Mouse (Mus musculus) intestine, embryonic 16.5 days (tissue): ENCODE data around the gene Sgms2. TPM values are rescaled to one million over a fixed set of nuclear protein-coding genes. Genes with fewer than 3 reads are reported as not detected.
"Not testable (repeated sequence)": the region's sequence is repeated elsewhere in the genome, so short reads cannot be mapped to it uniquely, and the experiment has no call there.

Source experiments
- ATAC-seq: fragments of 200-750 bp; cut with Nextera tagmentation; 2 replicates; pipeline ENCODE4 v1.8.0; 2017; ENCODE audit warnings: moderate TSS enrichment, moderate library complexity
- H3K27ac ChIP-seq: fragments of 300-500 bp; sonication (generic); 2 replicates; pipeline ENCODE4 v1.5.1; 2014; ENCODE audit warnings: mild to moderate bottlenecking, low read length
- H3K27me3 ChIP-seq: fragments of 300-500 bp; sonication (generic); replicated peaks from 2 replicates; pipeline ENCODE4 v1.6.1; 2014; ENCODE audit warnings: low read length, control low read depth, mixed read lengths; ENCODE audit not compliant: control insufficient read depth, insufficient read depth
- H3K36me3 ChIP-seq: fragments of 300-500 bp; sonication (generic); 2 replicates; pipeline ENCODE4 v1.6.1; 2014; ENCODE audit warnings: low read length, control low read depth; ENCODE audit not compliant: control insufficient read depth, insufficient read depth
- H3K4me1 ChIP-seq: fragments of 300-500 bp; sonication (generic); 2 replicates; pipeline ENCODE4 v1.6.1; 2014; ENCODE audit warnings: low read length, control low read depth, mixed read lengths; ENCODE audit not compliant: control insufficient read depth, insufficient read depth
- H3K4me2 ChIP-seq: fragments of 300-500 bp; sonication (generic); 2 replicates; pipeline ENCODE4 v1.6.1; 2014; ENCODE audit warnings: low read depth, low read length, control low read depth
- H3K4me3 ChIP-seq: fragments of 300-500 bp; sonication (generic); 2 replicates; pipeline ENCODE4 v1.5.1; 2014; ENCODE audit warnings: mild to moderate bottlenecking, low read length
- H3K9ac ChIP-seq: fragments of 300-500 bp; sonication (generic); 2 replicates; pipeline ENCODE4 v1.6.1; 2014; ENCODE audit warnings: low read depth, low read length
- H3K9me3 ChIP-seq: fragments of 300-500 bp; sonication (generic); 2 replicates; pipeline ENCODE4 v1.6.1; 2016; ENCODE audit warnings: low read length, control low read depth; ENCODE audit not compliant: control insufficient read depth
- WGBS: fragments of 180-500 bp; shearing (Covaris S2); extraction: QIAGEN DNeasy Blood & Tissue Kit; methylation state at CpG from one replicate; pipeline ENCODE4 v1.1.7; 2014; 5-methylcytosine and 5-hydroxymethylcytosine counted together
- polyA plus RNA-seq: library from polyadenylated mRNA; unstranded; fragments of >200 nt; fragmentation: Nextera tagmentation; extraction: Ambion mirVana; gene quantifications from 2 replicates; pipeline ENCODE4 v1.2.1, GENCODE M21; 2015

The Sgms2 gene
- polyA plus RNA-seq, 1 experiment from 2014 or later = 18.4 TPM

DNA sequence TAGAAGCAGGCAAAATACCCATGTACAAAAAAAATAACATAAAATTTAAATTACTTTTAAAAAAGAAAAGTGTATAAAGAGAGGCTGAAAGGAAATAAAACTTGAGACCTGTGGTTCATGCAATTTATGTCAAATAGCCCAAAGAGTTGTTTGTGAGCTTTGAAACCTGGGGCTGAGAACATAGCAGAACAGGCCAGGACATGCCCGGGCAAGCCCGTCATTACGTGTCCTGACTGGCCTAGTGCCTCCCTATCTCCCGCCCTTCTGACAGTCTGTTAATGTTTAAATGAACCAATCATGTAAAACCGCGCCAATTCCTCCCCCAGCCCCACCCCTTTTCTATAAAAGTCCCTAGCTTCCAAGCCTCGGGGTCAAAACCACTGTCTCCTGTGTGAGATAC lies 153.5 kb downstream of the Sgms2 start:
- peaks cover 16% of the 10 kb centered on the region for H3K4me1 ChIP-seq
- not testable (repeated sequence) for H3K9me3 ChIP-seq, H3K27me3 ChIP-seq, H3K36me3 ChIP-seq, H3K27ac ChIP-seq, H3K4me2 ChIP-seq, H3K4me3 ChIP-seq, H3K9ac ChIP-seq, ATAC-seq
- WGBS = 89% methylated on average over 6 of the region's 7 CpGs

GRCm38 (mm10) chr3:131336629-131337028 lies 154.6 kb downstream of the Sgms2 start:
- H3K36me3 ChIP-seq = no peaks in the 10 kb centered on the region
- no peak overlapping the region for H3K4me2 ChIP-seq
- no peak for ATAC-seq
- no peaks in the 10 kb centered on the region for H3K27me3 ChIP-seq
- WGBS = 85% methylated on average over 8 of the region's 8 CpGs
- peaks cover 16% of the 10 kb centered on the region for H3K4me1 ChIP-seq
- H3K4me3 ChIP-seq = no peak overlapping the region
- H3K27ac ChIP-seq = no peak overlapping the region
- H3K9ac ChIP-seq = no peak overlapping the region
- no peaks in the 10 kb centered on the region; the same call in 1 of the 2 replicates for H3K9me3 ChIP-seq

DNA sequence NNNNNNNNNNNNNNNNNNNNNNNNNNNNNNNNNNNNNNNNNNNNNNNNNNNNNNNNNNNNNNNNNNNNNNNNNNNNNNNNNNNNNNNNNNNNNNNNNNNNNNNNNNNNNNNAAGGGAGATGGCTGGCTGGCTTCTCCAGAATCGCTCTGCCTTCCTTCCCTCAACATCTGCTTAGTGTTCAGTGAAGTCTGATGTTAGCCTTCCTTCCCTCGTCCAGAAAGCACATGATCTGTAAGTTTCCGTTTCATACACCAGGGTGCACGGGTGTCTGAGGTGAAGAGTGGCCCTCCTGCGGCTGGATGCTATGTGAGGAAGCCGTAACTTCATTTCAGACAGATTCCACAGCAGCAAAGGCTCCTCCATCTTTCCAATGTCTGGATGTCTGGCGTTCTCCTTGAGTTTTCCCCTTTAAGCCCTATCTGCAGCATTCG lies 156.1 kb downstream of the Sgms2 start:
- peak overlapping the region; percentile 67 for H3K27ac ChIP-seq
- H3K4me1 ChIP-seq = peaks cover 16% of the 10 kb centered on the region
- H3K9ac ChIP-seq = no peak overlapping the region
- 0 out of 2 replicates have a peak overlapping the region, but pooled peaks have one; percentile 8 for H3K4me3 ChIP-seq
- H3K27me3 ChIP-seq = no peaks in the 10 kb centered on the region
- H3K9me3 ChIP-seq = no peaks in the 10 kb centered on the region; the same call in 1 of the 2 replicates
- H3K36me3 ChIP-seq = no peaks in the 10 kb centered on the region
- peak overlapping the region; percentile 43 for H3K4me2 ChIP-seq
- ATAC-seq = peak; percentile 60
- 49% methylated on average over 8 of the region's 8 CpGs for WGBS

GRCm38 (mm10) chr3:131327189-131327588 lies 164.0 kb downstream of the Sgms2 start:
- H3K9me3 ChIP-seq = peaks cover 9% of the 10 kb centered on the region; the same call in 1 of the 2 replicates
- WGBS = 45% methylated on average over 7 of the region's 7 CpGs
- H3K4me1 ChIP-seq = no peaks in the 10 kb centered on the region
- no peak overlapping the region for H3K9ac ChIP-seq
- ATAC-seq = no peak
- no peak overlapping the region for H3K27ac ChIP-seq
- H3K27me3 ChIP-seq = no peaks in the 10 kb centered on the region
- peaks cover 18% of the 10 kb centered on the region; the same call in 1 of the 2 replicates for H3K36me3 ChIP-seq
- no peak overlapping the region for H3K4me2 ChIP-seq
- no peak overlapping the region for H3K4me3 ChIP-seq

DNA sequence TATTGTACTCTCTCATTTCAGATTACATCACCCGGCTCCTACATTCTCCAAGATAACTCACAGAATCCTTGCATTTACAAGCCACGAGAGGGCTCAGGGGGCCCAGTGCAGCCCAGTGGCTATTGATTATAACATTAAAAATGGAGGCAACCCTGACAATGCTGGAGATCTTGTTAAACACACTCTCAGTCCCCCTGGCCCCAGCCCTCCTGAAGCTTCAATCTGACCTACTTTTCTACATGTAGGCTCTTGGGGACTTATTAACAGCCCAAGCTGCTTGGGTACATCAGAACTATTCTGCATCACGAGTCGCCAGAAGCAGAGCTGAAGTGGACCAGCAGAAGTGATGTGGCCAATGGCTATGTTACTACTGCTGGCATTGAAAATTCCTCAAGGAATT lies 164.6 kb downstream of the Sgms2 start:
- Histone ChIP-seq H3K4me3 (no peak overlapping the region), H3K9ac (no peak overlapping the region), H3K27ac (no peak overlapping the region), H3K36me3 (peaks cover 18% of the 10 kb centered on the region; the same call in 1 of the 2 replicates), H3K4me2 (no peak overlapping the region), H3K27me3 (no peaks in the 10 kb centered on the region), H3K9me3 (peaks cover 9% of the 10 kb centered on the region; the same call in 1 of the 2 replicates), H3K4me1 (no peaks in the 10 kb centered on the region)
- ATAC-seq = no peak
- 84% methylated on average over 4 of the region's 4 CpGs for WGBS

DNA sequence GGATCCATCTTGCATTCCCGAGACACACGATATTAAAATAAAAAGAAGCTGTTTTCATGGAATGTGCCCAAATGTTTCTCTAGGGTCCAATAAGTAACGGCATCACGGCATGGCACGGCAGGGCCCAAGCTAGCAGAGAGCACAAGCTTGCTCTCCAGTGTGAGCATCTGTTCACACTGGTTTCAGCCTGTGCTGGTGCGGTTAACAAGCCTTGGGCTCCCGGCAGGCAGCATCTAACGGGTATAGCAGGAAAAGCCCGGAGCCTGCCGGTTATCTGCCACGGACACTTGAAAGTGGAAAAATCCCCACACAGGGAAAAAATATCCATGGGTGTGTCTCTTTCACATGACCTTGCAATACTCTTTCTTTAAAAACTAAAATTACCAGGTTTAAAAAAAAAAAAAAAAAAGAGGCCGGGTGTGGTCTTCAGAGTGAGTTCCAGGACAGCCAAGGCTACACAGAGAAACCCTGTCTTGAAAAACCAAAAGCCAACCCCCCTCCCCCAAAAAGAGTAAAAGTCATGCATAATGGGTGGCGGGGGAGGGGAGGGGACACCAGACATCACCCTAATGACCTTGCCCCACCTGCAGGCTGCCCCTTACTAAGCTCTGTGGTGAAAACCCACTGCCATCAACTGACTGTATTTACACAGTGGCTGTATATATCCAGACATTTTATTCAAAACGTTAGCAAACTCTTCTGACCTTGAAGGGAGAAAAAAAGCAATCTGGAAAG lies 169.0 kb downstream of the Sgms2 start:
- ATAC-seq = no peak
- Histone ChIP-seq H3K4me2 (no peak overlapping the region), H3K4me3 (no peak overlapping the region), H3K9ac (no peak overlapping the region), H3K27ac (no peak overlapping the region), H3K36me3 (no peaks in the 10 kb centered on the region), H3K4me1 (no peaks in the 10 kb centered on the region), H3K27me3 (no peaks in the 10 kb centered on the region), H3K9me3 (no peaks in the 10 kb centered on the region)
- WGBS = 75% methylated on average over 14 of the region's 14 CpGs

DNA sequence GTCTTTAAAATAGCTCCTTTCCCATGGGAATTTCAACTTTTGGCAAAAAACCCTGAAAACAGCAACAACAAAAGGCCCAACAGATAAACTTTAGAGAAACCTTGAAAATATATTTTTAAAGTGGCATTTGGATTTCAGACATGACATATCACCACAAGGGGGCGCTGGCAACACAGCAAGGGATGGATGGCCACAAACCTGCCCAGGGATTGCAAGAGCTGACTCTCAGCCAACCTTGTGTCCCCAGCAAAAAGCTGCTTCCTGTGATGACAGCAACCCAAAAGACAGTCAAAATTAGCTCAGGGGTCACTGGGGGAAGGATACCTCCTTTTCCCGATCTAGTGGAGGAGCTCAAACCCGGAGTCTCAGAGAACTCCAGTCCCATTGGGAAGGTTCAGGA lies 171.0 kb downstream of the Sgms2 start:
- Histone ChIP-seq H3K4me3 (no peak overlapping the region), H3K4me2 (no peak overlapping the region), H3K9ac (no peak overlapping the region), H3K27ac (no peak overlapping the region), H3K9me3 (no peaks in the 10 kb centered on the region), H3K36me3 (no peaks in the 10 kb centered on the region), H3K27me3 (no peaks in the 10 kb centered on the region), H3K4me1 (peaks cover 8% of the 10 kb centered on the region; the same call in 1 of the 2 replicates)
- WGBS = 9% methylated on average over 3 of the region's 3 CpGs
- ATAC-seq = no peak

- Histone ChIP-seq H3K27ac (no peak overlapping the region), H3K4me1 (peaks cover 8% of the 10 kb centered on the region; the same call in 1 of the 2 replicates), H3K9me3 (no peaks in the 10 kb centered on the region), H3K4me2 (no peak overlapping the region), H3K36me3 (no peaks in the 10 kb centered on the region), H3K4me3 (no peak overlapping the region), H3K27me3 (no peaks in the 10 kb centered on the region), H3K9ac (no peak overlapping the region)
- 57% methylated on average over 2 of the region's 2 CpGs for WGBS
- ATAC-seq = no peak
These were observed 173.0 kb downstream of the Sgms2 start for GRCm38 (mm10) chr3:131318211-131318610.

DNA sequence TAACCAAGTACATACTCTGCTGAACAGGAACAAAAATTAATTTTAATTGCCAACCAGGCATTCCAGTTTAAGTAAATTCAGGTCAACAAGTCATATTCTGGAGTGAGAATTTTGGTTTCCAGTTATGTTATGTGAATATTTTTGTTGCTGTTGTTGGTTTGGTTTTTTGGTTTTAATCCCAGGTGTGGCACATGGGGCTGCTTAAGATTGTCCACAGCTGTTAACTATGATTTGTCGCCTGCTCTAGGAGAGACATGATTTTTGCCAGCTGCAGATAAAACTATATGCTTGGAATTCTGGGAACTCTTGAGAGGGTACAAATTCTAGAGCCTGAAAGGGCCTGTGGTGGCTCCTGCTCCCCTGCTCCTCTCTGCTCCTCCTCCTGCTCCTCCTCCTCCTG lies 174.1 kb downstream of the Sgms2 start:
- no peaks in the 10 kb centered on the region for H3K9me3 ChIP-seq
- WGBS = 93% methylated on average over 1 of the region's 1 CpGs
- no peak overlapping the region for H3K4me2 ChIP-seq
- H3K27ac ChIP-seq = no peak overlapping the region
- no peaks in the 10 kb centered on the region for H3K27me3 ChIP-seq
- no peaks in the 10 kb centered on the region for H3K36me3 ChIP-seq
- peaks cover 10% of the 10 kb centered on the region; the same call in 1 of the 2 replicates for H3K4me1 ChIP-seq
- no peak overlapping the region for H3K4me3 ChIP-seq
- H3K9ac ChIP-seq = no peak overlapping the region
- no peak for ATAC-seq
